21 mouse cellular contexts compared by ENCODE assay signal in the genomic region with DNA sequence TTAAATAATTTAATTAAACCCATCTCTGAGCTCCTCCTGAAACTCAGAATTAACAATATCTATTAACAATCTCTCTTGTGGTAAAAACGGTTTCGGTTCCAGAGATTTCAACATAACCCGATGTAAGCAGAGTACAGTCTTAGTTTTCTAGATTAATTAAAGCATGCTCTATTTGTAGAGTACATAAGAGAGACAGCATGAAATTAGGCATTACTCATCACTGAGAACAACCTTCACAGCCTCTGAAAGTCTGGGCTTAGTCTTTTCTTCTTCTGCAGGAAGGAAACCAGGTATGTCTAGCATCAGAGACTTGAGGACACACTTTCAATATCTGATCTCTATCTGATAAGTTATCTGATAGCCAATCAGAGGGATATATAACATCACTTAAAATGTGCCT.
"Had no signal": no experiment of that assay in that cellular context is flagged by ENCODE, and none has a peak within 500 bp of the region (broad histone marks: within the 10 kb centered on the region; RNA-seq: fewer than 3 reads in every experiment).

No protein-coding gene starts in this region.

- H3K9ac ChIP-seq: heart, embryonic 12.5 days; hindbrain, embryonic 13.5 days; hindbrain, embryonic 15.5 days; limb, embryonic 13.5 days; limb, embryonic 15.5 days; liver, embryonic 12.5 days; liver, embryonic 14.5 days had no signal

- H3K4me2 ChIP-seq: heart, embryonic 12.5 days; hindbrain, embryonic 13.5 days; hindbrain, embryonic 15.5 days; limb, embryonic 13.5 days; limb, embryonic 15.5 days; liver, embryonic 12.5 days had no signal

- DNase-seq: gastrocnemius, adult 2 months; gastrocnemius, postnatal 10 days; gastrocnemius, postnatal 25 days; heart, postnatal 10 days; heart, postnatal 36 days; kidney, adult 11 months; kidney, adult 8-10 months; kidney, postnatal 10 days; kidney, postnatal 36 days; layer of hippocampus, adult 9-11 months; layer of hippocampus, postnatal 36 days; left cerebral cortex, postnatal 4 days had no signal

- ATAC-seq: hindbrain, postnatal 0 days; intestine, embryonic 16.5 days; liver, embryonic 12.5 days had no signal

- H3K4me1 ChIP-seq: heart, embryonic 12.5 days; hindbrain, embryonic 13.5 days; hindbrain, embryonic 15.5 days; limb, embryonic 13.5 days; limb, embryonic 15.5 days; liver, embryonic 12.5 days had no signal

- H3K4me3 ChIP-seq: gastrocnemius, adult 2 months; heart, embryonic 12.5 days; hindbrain, embryonic 13.5 days; hindbrain, embryonic 15.5 days; limb, embryonic 13.5 days; limb, embryonic 15.5 days; liver, embryonic 12.5 days had no signal

- H3K36me3 ChIP-seq: heart, embryonic 12.5 days; hindbrain, embryonic 13.5 days; hindbrain, embryonic 15.5 days; limb, embryonic 13.5 days; limb, embryonic 15.5 days; liver, embryonic 12.5 days had no signal

- H3K27ac ChIP-seq: hindbrain, embryonic 13.5 days; hindbrain, embryonic 15.5 days; hindbrain, postnatal 0 days; limb, embryonic 13.5 days; limb, embryonic 15.5 days; liver, embryonic 12.5 days; liver, embryonic 14.5 days had no signal

- H3K27me3 ChIP-seq: heart, embryonic 12.5 days; hindbrain, embryonic 13.5 days; hindbrain, embryonic 15.5 days; limb, embryonic 13.5 days; limb, embryonic 15.5 days; liver, embryonic 12.5 days had no signal

- H3K9me3 ChIP-seq: heart, embryonic 12.5 days; hindbrain, embryonic 13.5 days; hindbrain, embryonic 15.5 days; limb, embryonic 13.5 days; limb, embryonic 15.5 days; liver, embryonic 12.5 days had no signal
